Mouse (Mus musculus) CD4-positive, CD25-positive, alpha-beta regulatory T cell, adult 4 months (primary cell): ENCODE measurements around the gene Dnajc8. TPM values are rescaled to one million over a fixed set of nuclear protein-coding genes. Genes with fewer than 3 reads are reported as not detected.

Source experiments
- ATAC-seq: one replicate; pipeline ENCODE4 v1.8.0; 2017
- polyA plus RNA-seq, 2 experiments: library from polyadenylated mRNA; unstranded; fragments of 100-300 nt; shearing (Covaris generic); gene quantifications; one replicate each; pipeline ENCODE4 v1.2.1; 2017

The Dnajc8 gene
- polyA plus RNA-seq: 100 to 1,000 TPM; 322 to 338 TPM

DNA sequence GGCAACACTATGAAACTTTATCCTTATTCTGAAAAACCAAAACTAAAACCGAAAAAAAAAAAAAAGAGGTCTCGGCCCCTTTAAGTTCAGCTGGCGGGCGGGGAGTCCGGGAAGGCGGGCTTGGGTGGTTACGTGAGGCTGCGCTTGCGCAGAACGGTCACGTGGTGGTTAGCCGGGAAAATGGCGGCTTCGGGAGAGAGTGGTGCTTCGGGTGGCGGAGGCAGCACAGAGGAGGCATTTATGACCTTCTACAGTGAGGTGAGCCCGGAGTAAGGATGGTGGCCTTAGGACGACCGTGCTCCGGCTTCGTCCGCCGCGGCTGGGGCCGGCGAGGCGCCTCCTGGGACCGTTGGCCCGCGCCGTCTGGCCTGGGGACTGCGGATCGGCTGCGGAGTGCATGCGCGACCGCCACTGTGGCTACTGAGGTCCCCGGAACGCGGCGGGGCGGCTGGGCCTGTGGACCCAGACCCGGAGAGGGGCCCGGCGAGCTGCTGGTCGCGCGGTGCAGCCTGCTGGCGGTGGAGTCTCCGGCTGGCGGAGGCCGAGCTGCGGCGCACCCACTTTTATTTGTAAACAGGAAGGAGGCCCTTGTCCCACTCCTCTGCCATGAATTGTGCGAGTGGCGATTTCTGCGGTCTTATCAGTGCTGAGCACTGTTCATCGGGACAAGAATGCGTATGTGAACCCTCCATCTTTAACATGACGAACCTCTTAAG lies at the start of gene Dnajc8:
TSS of gene Dnajc8 (plus strand) at position 145 of the 716 bp plus-strand sequence.
- ATAC-seq: peak; percentile 66

DNA sequence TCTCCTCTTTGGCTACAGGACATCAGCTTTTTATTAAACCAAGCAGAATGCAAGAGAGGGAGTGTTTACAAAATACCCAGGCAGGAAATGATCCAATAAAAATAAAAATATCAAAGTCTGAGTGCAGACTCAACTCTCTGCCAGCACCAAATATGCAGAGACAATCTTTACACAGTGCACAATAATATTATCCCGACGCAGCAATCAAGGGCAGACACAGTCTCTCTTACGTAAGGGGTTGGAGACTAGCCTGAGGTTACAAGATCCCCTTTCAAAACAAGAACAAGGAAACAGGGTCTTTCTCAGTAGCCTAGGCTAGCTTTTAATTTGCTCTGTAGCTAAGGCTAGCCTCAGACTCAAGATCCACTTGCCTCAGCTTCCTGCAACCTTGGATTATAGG lies 46.8 kb upstream of the Dnajc8 start:
- no peak for ATAC-seq

DNA sequence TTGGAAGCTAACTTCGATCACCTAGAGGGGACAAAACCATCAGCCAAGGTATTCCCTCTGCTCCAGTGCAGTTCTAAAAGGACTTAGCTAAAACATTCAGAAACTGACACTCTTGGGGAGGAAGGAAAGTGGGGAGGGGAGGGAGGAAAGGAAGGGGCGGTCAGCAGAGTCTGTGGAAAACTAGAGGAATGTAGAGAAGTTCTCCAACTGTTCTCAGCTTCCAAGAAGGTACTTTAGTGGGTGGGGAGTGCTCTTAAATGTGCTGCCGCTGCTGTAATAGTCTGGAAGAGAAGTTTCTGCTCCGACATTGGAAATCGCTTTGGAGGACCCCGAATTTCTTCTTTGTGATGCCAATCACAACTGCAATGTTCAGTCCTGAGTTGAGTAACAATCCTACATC lies 46.4 kb upstream of the Dnajc8 start:
- ATAC-seq: no peak

DNA sequence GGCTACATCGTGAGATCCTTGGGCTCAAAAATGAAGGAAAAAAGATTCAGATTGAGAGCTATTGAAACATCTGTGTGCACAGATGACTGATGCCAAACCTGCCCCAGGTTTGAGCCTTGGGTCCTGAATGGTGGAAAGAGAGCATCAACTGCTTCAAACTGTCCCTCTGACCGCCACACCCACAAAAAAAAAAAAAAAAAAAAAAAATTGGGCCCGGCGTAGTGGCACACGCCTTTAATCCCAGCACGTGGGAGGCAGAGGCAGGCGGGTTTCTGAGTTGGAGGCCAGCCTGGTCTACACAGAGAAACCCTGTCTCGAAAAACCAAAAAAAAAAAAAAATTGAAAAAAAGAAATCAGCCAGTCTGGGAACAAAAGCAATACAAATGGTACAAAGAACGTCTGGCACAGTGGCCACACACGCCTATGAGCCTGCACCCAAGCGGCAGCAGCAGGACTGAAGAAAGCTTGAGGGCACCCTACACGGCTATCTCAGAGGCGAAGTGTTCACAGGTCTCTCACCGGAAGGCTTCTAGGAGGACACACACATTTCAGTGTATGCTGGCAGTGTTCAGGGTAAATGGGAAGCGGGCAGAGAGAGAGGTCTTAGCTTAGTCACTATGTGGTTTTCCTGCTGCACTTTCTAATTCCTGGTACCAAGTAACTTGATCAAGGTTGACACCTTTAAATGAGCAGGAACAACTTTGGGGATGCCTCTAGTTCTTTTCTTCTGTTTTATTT lies 44.9 kb upstream of the Dnajc8 start:
- no peak for ATAC-seq

DNA sequence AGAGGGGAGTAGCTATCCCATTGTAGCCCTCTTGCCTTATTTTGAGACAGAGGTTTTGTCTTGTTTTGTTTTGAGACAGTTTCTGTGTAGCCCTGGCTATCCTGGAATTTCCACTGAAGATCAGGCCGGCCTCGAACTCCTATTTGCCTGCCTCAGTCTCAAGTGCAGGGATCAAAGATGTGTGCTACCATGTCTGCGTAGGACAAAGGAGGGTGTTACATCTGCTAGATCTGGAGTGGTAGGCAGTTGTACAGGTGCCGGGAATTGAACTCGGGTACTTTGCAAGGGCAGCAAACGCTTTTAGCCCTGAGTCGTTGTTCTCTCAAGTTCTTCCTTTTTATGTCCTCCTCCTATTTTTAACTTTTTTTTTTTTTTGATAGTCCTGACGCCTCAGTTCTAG lies 44.3 kb upstream of the Dnajc8 start:
- no peak for ATAC-seq

DNA sequence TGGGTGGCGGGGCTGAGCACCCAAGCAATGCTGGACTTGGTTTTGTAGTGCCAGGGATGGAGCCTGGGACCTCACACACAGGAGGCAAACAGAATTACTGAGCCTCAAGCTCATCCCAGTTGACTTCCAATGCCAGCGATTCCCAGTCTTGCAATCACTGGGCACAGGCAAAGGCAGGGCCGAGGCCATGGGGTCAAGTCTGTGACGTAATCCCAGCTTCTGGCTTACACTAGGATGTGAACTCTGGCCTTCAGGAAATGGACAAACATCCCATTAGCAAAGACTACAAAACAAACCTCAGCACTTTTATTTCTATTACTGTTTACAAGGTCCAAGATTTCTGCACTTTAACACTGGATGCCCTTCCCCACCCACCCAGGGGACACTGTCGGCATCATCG lies 43.6 kb upstream of the Dnajc8 start:
- ATAC-seq: no peak

DNA sequence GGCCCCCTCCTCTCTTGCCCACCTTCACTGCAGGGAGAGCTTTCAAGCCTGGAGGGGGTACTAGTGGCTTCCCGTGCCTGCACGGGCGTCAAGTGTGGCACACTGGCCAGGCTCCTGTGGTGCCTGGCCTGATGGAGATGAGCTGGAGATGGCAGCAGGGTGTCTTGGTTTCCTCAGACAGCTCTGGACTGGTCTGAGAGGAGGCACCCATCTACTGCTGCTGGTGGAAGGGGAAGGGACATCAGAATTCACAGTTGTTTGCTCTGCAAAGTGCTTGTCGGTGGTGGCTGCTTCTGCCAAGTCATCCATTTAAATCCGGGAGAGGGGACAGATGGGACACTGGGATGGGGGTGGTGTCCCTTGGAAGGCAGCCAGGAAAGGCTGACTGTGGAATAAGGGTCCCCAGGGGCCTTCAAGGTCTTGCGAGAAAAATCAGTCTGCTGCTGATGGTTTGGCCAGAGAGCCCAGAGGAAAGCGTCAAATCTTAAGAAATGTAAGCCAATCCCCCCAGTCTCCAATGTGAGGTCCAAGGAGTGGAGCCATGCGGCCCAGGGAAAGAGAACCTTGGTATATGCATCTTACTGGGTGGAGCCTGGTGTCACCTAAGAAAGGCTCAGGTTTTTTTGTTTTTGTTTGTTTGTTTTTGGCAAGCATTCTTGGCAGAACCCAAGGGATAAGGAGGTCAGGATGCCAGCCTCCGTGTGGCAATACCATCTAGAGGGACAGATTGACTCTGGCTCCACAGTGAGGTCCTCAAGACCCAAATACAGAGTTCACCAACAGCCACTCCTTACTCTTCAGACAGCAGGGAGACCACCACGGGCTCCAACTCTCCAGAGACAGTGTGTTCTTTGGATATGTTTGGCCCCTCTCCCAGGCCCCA lies 42.9 kb upstream of the Dnajc8 start:
- no peak for ATAC-seq

DNA sequence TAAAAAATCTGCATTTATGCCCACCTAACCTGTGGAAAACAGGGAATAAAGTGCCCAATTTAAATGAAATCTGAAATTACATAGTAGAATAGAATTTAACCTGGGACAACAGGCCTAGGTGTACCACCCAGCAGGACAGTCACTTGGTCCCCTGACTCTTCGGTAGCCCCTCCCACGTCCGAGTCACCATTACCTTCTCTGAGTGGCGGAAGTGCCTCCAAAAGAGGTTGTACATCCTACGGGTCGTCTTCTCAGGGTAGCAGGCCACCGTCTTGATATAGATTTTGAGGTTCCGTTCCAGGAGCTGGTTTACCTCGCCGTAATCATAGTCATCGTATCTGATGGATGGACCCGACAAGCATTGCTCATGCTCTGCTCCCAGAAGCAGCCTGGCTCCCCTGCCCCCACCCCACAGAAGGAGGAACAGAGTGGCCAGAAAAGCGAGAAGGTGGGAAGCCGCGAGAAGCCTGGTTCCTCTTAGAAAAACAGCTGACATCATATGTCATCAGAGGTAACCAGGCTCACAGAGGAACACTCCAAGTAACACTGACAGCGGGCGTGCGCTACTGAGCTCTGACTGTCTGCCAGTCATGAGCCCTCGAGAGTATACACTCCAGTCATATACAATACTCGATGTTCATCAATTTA lies 41.0 kb upstream of the Dnajc8 start:
- ATAC-seq: no peak

DNA sequence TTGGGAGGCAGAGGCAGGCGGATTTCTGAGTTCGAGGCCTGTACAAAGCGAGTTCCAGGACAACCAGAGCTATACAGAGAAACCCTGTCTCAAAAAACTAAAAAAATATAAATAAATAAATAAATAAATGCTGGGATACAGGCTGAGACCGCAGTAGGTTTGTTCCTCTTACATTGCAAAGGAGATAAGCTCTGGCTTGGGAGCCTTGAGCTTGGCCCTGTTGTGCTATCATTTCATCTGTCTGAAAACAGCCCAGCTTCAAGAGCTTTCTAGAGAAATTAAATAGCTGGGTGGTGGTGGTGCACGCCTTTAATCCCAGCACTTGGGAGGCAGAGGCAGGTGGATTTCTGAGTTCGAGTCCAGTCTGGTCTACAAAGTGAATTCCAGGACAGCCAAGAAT lies 33.7 kb upstream of the Dnajc8 start:
- no peak for ATAC-seq

DNA sequence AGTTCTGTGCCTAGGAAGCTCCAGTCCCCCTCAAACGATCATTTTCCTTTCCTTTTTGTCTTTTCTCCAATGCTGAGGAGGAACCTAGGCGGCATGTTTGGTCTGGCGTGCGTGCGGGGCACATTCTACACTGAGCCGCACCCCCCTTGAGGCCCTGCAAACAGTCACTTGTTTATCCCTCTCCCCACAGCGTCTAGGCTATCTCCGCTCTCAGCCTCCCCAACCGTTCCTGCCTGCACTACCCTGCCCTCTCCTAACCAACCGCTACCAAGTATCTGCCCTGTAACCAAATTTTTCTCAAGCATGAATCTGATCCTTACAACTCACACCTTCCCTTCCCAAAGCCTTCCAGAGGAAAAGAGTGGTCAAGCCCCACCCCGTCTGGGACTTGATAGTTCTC lies 32.0 kb upstream of the Dnajc8 start:
- no peak for ATAC-seq

DNA sequence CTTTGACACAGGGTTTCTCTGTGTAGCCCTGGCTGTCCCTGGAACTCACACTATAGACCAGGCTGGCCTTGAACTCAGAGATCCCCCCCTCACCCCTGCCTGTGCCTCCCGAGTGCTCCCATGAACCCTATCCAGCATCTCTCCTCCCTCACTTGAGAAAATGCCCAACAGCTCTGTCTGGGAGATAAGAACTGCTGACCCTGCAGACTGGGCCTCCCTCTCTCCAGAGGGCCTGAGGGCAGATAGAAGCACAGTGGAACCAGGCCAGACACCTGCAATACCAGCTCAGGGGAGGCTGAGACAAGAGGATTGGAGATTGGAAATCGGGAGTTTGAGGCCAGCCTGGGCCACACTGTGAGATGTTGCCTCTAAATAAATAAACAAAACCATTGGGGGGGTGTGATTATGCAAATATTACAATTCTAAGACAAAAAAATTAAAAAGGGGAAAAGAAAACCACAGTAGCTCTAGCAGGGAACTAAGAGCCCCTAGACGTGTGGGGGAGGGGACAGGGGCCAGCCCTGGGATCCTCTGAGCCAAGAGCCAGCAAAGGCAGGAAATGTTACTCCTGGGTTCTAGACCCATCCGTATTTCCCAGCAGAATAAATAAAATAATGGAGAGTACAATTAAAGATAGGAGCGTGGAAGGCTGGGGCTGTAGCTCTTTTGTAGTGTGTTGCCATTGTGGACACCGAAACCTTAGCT lies 30.2 kb upstream of the Dnajc8 start:
- no peak for ATAC-seq

DNA sequence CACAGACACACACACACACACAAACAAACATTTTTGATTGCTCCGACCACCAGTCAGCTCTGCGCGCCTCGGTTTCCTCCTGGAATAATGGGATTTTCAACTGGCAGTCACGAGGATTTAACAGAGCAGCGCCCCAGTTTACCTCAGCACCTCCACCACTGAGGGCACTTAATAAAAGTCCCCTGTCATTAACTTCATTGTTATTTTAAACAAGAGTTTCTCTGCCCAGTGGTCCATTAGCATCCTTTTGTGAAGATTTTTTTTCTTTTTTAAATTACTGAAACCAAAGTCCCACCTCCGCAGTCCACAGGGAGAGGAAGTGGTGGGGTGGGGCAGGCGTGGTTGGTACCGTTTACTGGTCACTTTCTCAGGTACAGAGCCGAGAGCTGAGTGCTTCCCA lies 29.6 kb upstream of the Dnajc8 start:
- no peak for ATAC-seq

DNA sequence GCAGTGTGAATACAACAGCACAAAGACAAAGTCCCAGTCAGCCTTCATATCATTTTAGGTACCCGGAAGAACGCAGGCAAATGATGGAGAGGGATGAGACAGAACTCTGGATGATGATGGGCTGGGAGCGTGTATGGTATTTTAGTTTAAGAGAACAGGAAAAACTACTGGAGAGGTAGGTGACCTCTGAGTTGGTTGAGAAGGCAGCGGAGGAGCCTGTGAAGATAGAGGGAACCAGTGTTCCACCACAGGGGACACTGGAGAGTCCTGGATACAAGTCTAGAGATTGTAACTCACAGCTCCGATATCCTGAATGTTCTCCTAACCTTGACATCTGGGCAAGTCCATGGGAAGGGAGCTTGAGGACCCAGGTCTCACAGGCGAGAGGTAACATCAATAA lies 29.1 kb upstream of the Dnajc8 start:
- no peak for ATAC-seq

DNA sequence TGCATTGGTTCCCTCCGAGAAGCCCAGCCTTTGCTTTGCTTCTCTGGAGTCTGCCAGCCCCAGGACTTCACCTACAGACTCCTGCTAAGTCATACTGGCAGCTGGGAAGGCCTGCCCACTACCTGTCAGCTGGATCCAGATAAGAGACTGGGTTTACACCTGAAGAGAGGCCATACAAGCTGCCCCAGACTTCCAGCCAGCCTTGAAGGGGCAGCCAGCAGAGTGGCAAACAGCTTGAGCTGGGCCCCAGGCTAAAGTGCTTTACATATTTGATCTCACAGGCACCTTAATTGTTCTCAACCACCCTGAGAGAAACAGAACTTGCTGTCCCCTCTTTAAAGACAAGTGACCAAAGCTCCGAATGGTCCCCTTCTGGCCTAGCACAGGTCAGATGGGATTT lies 28.1 kb upstream of the Dnajc8 start:
- ATAC-seq: no peak

DNA sequence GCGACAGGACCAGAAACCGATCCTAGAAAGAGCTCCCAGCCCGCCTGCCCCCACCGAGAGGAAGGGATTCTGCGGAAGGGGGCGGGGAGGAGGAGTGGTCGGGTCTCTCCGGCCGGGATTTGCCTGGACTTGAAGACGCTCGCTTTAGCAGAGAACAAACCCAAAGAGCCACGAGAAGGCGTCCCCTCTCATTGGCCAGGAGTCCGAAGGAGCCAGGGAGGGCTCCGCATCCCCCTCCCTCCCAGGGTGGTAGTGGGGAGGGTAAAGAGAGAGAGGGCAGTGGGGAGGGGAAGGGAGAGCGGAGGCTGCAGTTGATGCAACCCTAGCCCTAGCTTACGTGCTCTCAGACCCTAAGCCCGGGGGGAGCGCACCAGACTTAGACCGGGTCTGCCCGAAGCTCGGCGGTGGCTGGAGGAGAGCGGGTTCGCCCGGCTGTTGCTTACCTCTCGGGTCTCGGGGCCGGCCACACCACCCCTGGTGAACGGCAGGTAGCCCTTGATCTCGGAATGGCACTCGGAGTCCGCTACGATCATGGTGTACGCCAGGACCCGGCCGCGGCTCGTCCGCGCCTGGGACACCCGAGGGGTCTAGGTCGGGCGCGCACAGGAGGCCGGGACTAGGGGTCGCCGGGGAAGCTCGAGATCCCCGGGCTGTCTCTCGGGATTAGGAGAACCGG lies 25.6 kb upstream of the Dnajc8 start:
- peak; percentile 7 for ATAC-seq

DNA sequence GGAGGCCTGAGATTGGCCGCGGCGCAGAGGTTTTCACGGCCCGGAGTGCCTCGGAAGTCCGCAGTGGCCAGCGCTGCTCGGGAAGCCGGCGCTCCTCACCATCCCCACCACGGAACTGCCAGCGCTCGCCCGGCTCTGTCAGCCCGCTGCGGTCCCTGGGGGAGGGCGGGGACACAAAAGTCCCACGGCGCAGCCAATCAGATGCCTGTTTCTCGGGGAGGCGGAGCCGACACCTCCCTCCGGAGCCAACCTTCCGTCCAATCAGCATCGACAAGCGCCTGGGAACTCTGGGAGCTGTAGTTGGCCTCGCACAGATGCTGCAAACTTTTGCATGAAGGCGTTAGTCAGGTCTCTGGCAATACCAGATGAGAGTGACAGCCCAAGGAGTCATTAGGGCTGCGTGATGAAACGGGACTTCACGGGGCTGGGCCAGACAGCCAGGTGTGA lies 25.0 kb upstream of the Dnajc8 start, which contains the start of gene Sesn2:
TSS of gene Sesn2 (minus strand) at position 150 of the 447 bp plus-strand sequence.
- ATAC-seq: peak; percentile 93

DNA sequence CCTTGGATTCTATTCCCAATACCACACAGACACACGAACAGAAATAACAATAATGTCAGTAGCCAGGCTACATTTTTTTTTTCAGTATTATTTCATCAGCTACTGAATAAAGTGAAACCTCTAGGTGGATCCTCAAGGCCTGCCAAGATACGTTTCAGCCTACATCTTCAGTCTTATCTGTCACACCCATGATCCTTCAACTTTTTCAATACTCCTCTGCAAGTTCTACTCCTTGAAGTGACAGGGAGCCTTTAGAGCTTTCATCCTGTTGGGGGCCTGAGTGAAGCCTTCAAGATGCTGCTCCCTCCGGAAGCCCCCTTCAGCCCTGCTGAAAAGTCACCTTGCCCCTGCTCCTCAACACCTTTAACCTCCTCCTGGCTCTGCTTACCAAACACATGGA lies 23.3 kb upstream of the Dnajc8 start:
- no peak for ATAC-seq

DNA sequence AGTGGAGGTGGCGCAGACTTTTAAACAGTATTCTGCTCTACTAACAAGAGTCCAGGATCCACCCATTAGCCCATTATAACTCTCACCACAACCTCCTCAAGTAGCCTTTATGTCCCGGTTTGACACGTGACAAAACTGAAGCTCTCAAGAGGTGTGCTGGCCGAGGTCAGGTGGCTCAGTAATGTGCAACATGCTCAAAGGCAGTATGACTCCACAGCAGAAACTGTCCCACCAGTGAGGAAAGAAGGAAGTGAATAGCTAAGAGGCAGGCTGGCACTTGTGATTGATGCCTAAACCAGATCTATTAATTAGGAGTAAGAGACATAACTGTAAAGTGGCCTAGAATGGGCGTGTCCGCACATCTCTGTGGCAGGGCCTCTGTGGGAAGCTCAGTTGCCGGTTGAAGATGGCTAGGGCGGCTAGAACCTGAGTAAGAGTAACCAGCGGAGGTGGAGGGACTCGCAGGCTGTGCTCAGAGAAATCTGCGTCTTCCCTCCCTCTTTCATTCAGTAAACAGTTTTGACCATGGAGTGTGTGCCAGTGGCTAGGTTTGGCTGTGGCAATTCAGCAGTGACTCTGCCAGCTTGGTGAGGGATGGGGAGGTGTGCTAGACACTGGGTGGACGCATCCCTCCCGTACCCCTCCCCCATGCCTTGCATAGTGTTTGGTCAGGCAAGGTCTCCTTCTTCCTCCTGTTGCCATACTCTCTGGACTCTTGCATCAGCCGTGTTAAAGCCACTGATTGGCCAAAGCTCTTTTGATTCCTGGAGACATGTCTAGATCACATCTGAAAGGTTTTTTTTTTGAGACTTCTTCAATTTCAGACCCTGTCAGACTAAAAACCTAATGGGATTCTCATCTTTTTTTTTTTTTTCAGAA lies 21.7 kb upstream of the Dnajc8 start:
- ATAC-seq: no peak

DNA sequence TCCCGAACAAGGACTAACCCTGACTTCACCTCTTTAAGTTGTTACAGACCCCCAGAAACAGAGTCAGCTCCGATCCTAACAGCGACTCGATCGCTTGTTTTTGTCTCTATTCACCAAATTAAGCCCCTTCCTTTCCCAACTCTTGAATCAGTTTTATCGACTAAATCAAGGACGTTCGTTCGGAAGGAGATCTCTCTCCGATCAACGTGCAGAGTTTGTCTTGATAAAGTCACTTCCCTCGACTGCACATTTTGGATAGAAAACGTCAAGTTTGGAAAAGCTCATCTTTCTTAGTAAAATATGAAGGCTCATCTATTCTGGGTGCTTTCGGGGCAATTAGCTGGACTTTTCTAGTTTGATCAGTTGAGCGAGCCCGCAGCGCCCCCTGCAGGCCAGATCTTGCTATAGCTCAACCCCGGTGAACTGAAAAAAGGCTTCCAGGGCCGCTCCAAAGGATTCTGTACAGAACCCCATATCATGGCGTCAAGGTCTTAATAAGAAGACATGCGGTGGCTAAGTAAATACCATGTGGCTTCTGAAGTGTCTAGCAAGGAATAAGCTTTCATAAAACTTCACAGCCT lies 20.7 kb upstream of the Dnajc8 start:
- ATAC-seq: peak; percentile 21
